Mouse (Mus musculus): ENCODE results near the gene Gm47791.

GRCm38 (mm10) chr1:82811766-82812165 is 40.7 kb upstream of the Gm47791 start:
- TF ChIP-seq POLR2A (IDR thresholded peaks at IDR 0.05; ENCODE audit: insufficient read depth, low read length) = no peak
- no peak for TF ChIP-seq EP300 (IDR thresholded peaks at IDR 0.05; ENCODE audit: insufficient read depth, low read depth, low read length)
